Mouse (Mus musculus): ENCODE data around the gene Fbxl5. TPM values are rescaled to one million over a fixed set of nuclear protein-coding genes. Genes with fewer than 3 reads are reported as not detected.

Gene Fbxl5
- polyA plus RNA-seq, 1 experiment = 31.4 TPM

DNA sequence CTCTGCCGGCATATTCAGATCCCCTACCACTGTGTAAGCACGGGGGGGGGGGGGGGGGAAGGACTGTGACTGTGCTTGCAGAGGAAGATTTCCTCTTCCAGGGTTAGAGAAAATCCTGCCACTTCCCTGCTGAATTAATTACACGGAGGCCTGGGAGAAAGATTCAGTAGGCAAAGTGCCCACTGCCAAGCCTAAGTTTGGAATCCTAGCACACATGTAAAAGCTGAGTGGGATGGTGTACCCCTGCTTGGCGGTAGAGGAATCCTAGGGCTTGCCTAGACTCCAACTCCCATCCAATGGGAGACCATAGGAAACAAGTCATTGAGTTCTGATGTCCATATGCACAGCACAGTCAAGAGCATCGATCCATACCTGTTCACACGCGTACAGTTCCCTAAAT lies 97.6 kb downstream of the Fbxl5 start:
- no peaks in the 10 kb centered on the region for H3K4me1 ChIP-seq (ENCODE audit: control insufficient read depth, insufficient read depth, low read length)
- 77% methylated on average over 7 of the region's 7 CpGs for WGBS
- TF ChIP-seq CTCF (IDR thresholded peaks at IDR 0.05; ENCODE audit: insufficient read depth, low read length) = no peak
- TF ChIP-seq POLR2A (IDR thresholded peaks at IDR 0.05; ENCODE audit: borderline replicate concordance, extremely low read depth, low read depth, low read length) = no peak
- DNase-seq = no peak
- no peak overlapping the region for H3K4me3 ChIP-seq (replicated peaks; ENCODE audit: extremely low read depth, low read depth, low read length)

DNA sequence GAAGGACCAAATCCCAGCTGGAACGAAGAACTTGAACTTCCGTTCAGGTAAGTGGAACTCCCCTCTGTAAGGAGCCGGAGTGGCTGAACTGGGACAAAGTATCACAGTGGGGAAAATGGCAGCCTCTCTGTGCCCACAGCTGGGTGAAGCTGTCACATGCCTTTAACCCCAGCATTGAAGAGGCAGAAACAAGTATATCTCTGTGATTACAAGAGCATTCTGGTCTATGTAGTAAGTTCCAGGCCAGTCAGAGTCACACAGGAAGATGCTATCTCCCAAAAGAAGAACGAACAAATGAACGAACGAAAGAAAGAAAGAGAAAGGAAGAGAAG lies 99.0 kb downstream of the Fbxl5 start:
- 87% methylated on average over 6 of the region's 6 CpGs for WGBS
- Histone ChIP-seq H3K4me1 (ENCODE audit: control insufficient read depth, insufficient read depth, low read length) (no peaks in the 10 kb centered on the region), H3K4me3 (replicated peaks; ENCODE audit: extremely low read depth, low read depth, low read length) (no peak overlapping the region)
- DNase-seq = no peak
- TF ChIP-seq CTCF (IDR thresholded peaks at IDR 0.05; ENCODE audit: insufficient read depth, low read length) = no peak
- no peak for TF ChIP-seq POLR2A (IDR thresholded peaks at IDR 0.05; ENCODE audit: borderline replicate concordance, extremely low read depth, low read depth, low read length)

DNA sequence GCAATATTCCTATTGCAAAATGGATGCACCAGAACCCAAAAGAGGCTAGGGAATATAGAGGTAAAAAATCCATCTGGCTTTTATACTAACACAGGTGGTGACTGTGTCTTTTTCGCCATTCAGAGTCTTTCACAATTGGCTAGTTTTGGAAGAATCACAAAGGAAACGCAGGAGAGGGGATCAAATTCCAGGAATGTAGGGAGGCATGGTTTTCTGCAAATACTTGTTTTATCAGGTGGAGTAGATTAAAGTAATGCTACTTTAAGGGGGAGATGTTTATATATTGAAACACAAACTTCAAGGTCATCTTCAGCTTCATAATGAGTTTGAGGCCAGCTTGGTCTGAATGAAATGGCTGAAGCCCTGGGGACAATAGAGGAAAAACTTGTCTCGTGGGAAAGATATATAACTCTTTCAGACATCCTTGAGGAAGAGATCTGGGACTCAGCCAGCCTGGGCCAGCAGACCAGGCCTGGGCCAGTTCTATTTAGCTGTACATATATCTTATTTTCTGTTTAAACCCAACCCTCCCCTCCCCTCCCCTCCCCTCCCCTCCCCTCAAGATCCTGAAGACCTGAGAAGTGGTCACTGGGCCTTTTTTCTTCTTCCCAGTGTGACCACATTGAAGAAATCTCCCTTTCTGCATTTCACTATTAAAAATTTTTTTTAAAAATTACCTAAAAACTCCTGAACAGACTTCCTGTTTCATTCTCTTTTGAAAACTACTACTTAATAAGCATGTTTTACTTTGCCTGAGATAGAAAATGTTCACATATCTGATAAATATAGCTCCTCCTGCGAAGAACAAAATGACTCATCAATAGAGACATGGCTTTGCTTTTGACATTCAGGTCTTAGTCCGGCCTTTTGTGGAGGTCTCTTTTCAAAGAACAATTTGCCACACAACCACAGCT lies 99.6 kb downstream of the Fbxl5 start:
- DNase-seq = no peak
- WGBS = 72% methylated on average over 5 of the region's 5 CpGs
- TF ChIP-seq POLR2A (IDR thresholded peaks at IDR 0.05; ENCODE audit: borderline replicate concordance, extremely low read depth, low read depth, low read length) (no peak), CTCF (IDR thresholded peaks at IDR 0.05; ENCODE audit: insufficient read depth, low read length) (no peak)
- H3K4me1 ChIP-seq (ENCODE audit: control insufficient read depth, insufficient read depth, low read length) = no peaks in the 10 kb centered on the region
- no peak overlapping the region for H3K4me3 ChIP-seq (replicated peaks; ENCODE audit: extremely low read depth, low read depth, low read length)

DNA sequence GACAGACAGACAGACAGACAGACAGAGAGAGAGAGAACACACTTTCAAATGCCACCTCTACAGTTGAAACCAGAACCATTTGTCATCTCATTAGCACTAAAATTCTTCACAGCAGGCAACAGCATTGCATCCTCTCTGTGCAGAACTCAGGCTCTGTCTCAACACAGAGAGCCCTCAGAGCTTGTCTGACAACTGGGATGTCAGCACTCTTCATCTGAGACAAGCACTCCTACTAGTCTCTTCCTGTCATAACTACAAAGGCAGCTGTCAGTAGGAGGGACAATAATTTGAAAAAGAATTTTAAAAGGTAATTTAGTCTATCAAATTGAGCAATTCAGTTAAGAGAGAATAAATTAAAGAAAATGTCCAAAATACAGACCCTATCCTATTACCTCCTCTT lies 122.2 kb downstream of the Fbxl5 start:
- no peak for TF ChIP-seq POLR2A (IDR thresholded peaks at IDR 0.05; ENCODE audit: borderline replicate concordance, extremely low read depth, low read depth, low read length)
- TF ChIP-seq CTCF (IDR thresholded peaks at IDR 0.05; ENCODE audit: insufficient read depth, low read length) = no peak
- no peak overlapping the region for H3K4me3 ChIP-seq (replicated peaks; ENCODE audit: extremely low read depth, low read depth, low read length)
- no peak for DNase-seq
- H3K4me1 ChIP-seq (ENCODE audit: control insufficient read depth, insufficient read depth, low read length) = no peaks in the 10 kb centered on the region

- no peak overlapping the region for H3K4me3 ChIP-seq (replicated peaks; ENCODE audit: extremely low read depth, low read depth, low read length)
- DNase-seq = no peak
- H3K4me1 ChIP-seq (ENCODE audit: control insufficient read depth, insufficient read depth, low read length) = no peaks in the 10 kb centered on the region
- no peak for TF ChIP-seq POLR2A (IDR thresholded peaks at IDR 0.05; ENCODE audit: borderline replicate concordance, extremely low read depth, low read depth, low read length)
- no peak for TF ChIP-seq CTCF (IDR thresholded peaks at IDR 0.05; ENCODE audit: insufficient read depth, low read length)
- 78% methylated on average over 3 of the region's 3 CpGs for WGBS
Observed at GRCm38 (mm10) chr5:43697133-43697532, 124.3 kb downstream of the Fbxl5 start.

Other genes starting within 250 kb of the Fbxl5 start
- gene Cc2d2a, start 159.3 kb downstream of the Fbxl5 start, polyA plus RNA-seq (2012; rRNA removed) = 4.0 and 6.3 TPM in 2 replicates
- gene Bst1, start 2.8 kb downstream of the Fbxl5 start, polyA plus RNA-seq (2012; rRNA removed) = 8.4 and 8.8 TPM in 2 replicates
- gene Cd38, start 46.9 kb upstream of the Fbxl5 start, polyA plus RNA-seq (2012; rRNA removed) = 20.9 and 22.2 TPM in 2 replicates
- 0.34 TPM in 1 of 2 replicates, not detected in the other for gene Gm7879, start 91.5 kb upstream of the Fbxl5 start, polyA plus RNA-seq (2012; rRNA removed)
- 10.3 and 18.4 TPM in 2 replicates for gene Fgfbp1, start 160.1 kb upstream of the Fbxl5 start, polyA plus RNA-seq (2012; rRNA removed)

All from lung, adult 2 months (tissue).